ENCODE assay signal across 16 mouse cellular contexts in the genomic region with DNA sequence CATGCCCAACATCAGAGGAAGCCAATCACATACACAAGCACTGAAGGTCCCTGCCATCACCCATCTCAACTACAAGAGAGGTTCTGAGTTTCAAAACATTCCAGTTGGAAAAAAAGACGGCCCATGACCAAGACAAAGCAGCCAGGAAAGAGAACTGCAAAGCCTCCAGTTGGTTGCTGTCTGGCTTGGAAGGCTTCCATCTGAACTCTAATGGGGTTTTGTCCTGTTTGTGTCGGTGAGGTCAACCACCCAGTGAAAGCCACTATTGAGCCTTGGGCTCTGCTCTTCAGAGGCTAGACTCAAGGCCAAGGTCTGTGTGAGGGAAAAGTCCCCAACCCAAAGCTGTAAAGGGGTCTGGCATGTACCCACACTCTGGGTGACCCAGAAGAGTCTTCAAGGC.
DNase-seq lines count a peak whose midpoint lies in the region.
"Had no signal": no experiment of that assay in that cellular context is flagged by ENCODE, and none has a peak within 500 bp of the region (broad histone marks: within the 10 kb centered on the region; RNA-seq: fewer than 3 reads in every experiment).

No protein-coding gene starts in this region.

- intact Hi-C loops in heart, postnatal 14 days (cut with DNase I), result loop anchor here (5.0 kb wide), 1 partner anchor 857 kb away; no protein-coding TSS in a partner anchor
- intact Hi-C loops in heart, postnatal 25 days (cut with DNase I), result loop anchor here (10.0 kb wide), 1 partner anchor 749 kb away; no protein-coding TSS in a partner anchor
- intact Hi-C loops in gastrocnemius, postnatal 14 days (cut with DNase I; ENCODE audit: low total_unique reads), result loop anchor here (2.0 kb wide), 1 partner anchor 93 kb away; no protein-coding TSS in a partner anchor

- peak; percentile 30 for DNase-seq in adrenal gland, postnatal 14 days
- no peak for DNase-seq in adrenal gland, adult (ENCODE audit: inconsistent age in 2 of 2, low spot score in 1 of 2)
- peak; percentile 9 to 33 for DNase-seq in heart, postnatal 14 days
- no peak for DNase-seq in heart, postnatal 25 days (ENCODE audit: low spot score)
- DNase-seq in kidney, postnatal 10 days, result peak; percentile 9
- no peak for DNase-seq in kidney, postnatal 14 days
- peak; percentile 8 for DNase-seq in adipocyte (ENCODE audit: low spot score)
- no peak for DNase-seq in gastrocnemius, postnatal 14 days
- DNase-seq: cerebellum, adult 11 months; cerebellum, adult 9-10 months; gastrocnemius, postnatal 25 days; heart, adult 11 months; lung, embryonic 14.5 days; lung, postnatal 14 days; retina, postnatal 1 day; right cerebral cortex, postnatal 14 days had no signal

Comparison
In these comparisons a context has a peak if more than half of its experiments do, and no peak if none do; other contexts are left out.
1. DNase-seq: peak in adrenal gland, postnatal 14 days (single experiment), heart, postnatal 14 days (2 of 2), kidney, postnatal 10 days (single experiment) and adipocyte (single experiment); none in adrenal gland, adult (0 of 2), heart, postnatal 25 days (single experiment), kidney, postnatal 14 days (single experiment) and gastrocnemius, postnatal 14 days (single experiment).